Mouse (Mus musculus): Measurements from ENCODE around the gene Ethe1.

- TF ChIP-seq MYOG (IDR thresholded peaks at IDR 0.05; ENCODE audit: control insufficient read depth in 1 of 3, insufficient read depth in 1 of 3, insufficient read length in 2 of 3, low read depth in 2 of 3) = peak in 1 of 3 experiments; percentile 24
- TF ChIP-seq MAX (IDR thresholded peaks at IDR 0.05; ENCODE audit: low read depth) = no peak
- TF ChIP-seq MYOD1 (IDR thresholded peaks at IDR 0.05; ENCODE audit: control insufficient read depth in 1 of 3, insufficient read length in 2 of 3, low read depth in 2 of 3) = no peak
- peak; percentile 26 for TF ChIP-seq POLR2A (IDR thresholded peaks at IDR 0.05; ENCODE audit: insufficient read length, low read depth)
- no peak for TF ChIP-seq USF1 (IDR thresholded peaks at IDR 0.05; ENCODE audit: low read depth)
- TF ChIP-seq E2F4 (IDR thresholded peaks at IDR 0.05; ENCODE audit: insufficient read depth) = no peak
- no peak for TF ChIP-seq SRF (IDR thresholded peaks at IDR 0.05; ENCODE audit: control insufficient read depth, insufficient read length, low read depth)
- no peak for TF ChIP-seq TCF3 (IDR thresholded peaks at IDR 0.05; ENCODE audit: insufficient read length, low read depth)
- peak; percentile 68 for TF ChIP-seq POLR2AphosphoS2 (IDR thresholded peaks at IDR 0.05; ENCODE audit: insufficient read length, low read depth)
- TF ChIP-seq TCF12 (IDR thresholded peaks at IDR 0.05; ENCODE audit: insufficient read depth, poor library complexity, severe bottlenecking) = no peak
Measured at GRCm38 (mm10) chr7:24538154-24538553, 49.2 kb upstream of the Ethe1 start.

All from myocyte (in vitro differentiated cells).